Mouse (Mus musculus) ZHBTc4 (cell line): ENCODE data around the gene Serping1.
A peak's percentile ranks its signal among the peaks of the same experiment; 100 is the strongest.
"Not testable (repeated sequence)": the region's sequence is repeated elsewhere in the genome, so short reads cannot be mapped to it uniquely, and the experiment has no call there.

ENCODE experiments used
- DNase-seq: peaks from one replicate; pipeline ENCODE4 v3.0.0-alpha.2; 2011; ENCODE audit warnings: low read depth, low spot score

Serping1 gene

DNA sequence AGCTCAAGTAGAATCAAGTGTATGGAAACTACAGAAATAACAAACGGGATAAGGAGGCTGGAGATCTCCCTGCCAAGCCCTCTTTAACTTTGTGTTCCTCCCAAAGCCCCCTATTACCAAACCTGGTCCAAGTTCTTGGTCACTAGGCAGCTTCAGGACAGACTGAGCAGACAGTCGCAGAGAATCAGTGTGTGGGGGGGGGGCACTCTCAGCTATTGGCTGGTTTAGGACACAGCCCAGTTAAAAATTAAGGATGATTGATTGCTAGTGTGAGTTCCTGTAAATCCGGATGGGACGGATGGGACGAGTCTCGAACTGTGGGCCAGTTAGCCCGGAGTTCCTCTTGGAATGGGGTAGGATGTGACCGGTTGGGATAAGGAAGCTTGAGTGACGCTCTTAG is at the start of gene Serping1:
Gene Serping1, minus strand, starts transcription at position 204 of the 400 bp plus-strand sequence.
- DNase-seq = no peak

GRCm38 (mm10) chr2:84823237-84823636 is 48.0 kb upstream of the Serping1 start:
- DNase-seq = no peak

DNA sequence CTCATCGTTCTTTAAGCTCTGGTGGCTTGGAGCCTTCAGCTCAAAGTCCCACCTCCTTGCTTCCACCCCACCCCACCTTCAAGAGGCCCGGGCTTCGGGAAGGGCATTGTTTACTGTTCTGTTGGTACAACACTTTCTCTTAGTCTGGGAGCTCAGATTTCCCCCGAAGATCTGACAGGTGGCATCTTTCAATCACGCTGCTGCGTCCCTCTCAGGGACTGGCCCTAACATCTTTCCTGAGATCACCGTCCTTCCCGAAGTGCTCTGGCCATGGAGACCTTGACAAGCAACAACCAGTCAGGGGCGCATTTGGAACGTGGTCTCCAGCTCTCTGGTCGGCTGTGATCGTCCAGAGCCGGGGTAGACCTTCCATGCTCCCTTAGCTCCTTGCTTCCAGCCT is 47.3 kb upstream of the Serping1 start, which contains the start of gene Smtnl1:
Gene Smtnl1, minus strand, starts transcription at position 101 of the 400 bp plus-strand sequence.
- no peak for DNase-seq

DNA sequence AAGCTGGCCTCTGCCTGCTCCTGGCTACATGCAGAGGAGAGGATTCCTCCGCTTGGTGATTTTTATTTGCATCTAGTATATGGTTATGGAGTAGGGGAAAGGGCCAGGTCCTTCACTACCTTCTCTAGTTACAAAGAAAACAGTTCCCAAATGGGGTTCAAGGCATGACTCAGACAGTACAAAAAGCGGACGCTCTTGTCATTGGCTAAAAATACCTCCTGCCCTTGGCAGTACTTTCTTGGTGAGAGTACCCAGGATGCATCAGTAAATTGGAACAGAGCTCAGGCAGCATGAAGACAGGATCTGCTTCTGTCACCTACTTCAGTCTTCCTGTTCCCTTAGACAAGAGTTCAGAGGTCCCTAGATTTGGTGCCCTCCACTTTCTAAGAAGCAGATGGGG is 44.6 kb upstream of the Serping1 start:
- no peak for DNase-seq

GRCm38 (mm10) chr2:84812676-84813075 is 37.4 kb upstream of the Serping1 start:
- no peak for DNase-seq

DNA sequence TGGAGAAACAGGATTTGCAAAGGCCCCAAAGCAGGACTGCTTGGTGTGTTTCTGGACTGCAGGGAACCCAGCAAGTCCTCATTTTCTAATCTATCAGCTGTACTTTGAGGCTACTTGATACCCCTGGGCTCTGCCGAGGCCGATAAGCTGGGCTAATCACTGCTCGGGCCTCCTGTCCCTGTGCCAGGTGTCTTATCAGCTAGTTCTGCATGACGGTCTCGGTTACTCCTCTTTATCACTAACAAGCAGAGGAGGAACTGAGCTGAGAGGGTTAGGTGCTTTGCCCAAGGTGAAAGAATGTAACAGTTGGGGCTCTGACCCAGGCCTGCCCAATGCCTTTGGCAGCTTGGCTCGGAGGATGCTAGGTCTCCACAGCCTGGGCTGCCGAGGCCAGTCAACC is 36.6 kb upstream of the Serping1 start:
- DNase-seq = no peak

- peak; percentile 59 for DNase-seq
Measured at GRCm38 (mm10) chr2:84810886-84811577, 35.8 kb upstream of the Serping1 start.

DNA sequence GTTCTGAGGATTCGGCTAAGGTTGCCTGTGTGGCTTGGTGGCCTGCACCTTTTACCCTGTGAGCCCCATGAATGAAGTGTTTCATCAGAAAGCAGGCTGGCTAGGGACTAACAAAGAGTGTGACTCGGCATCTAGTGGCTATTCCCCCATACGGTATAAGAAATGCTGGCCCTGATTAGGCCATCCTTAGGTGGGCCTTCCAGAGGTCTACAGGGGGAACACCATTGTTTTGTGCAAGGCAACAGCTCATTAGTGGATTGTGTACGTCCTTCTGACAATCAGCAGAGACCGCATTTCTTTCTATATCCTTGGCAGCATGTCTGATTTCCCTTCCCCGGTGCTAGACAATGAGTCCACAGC is 35.3 kb upstream of the Serping1 start:
- no peak for DNase-seq

DNA sequence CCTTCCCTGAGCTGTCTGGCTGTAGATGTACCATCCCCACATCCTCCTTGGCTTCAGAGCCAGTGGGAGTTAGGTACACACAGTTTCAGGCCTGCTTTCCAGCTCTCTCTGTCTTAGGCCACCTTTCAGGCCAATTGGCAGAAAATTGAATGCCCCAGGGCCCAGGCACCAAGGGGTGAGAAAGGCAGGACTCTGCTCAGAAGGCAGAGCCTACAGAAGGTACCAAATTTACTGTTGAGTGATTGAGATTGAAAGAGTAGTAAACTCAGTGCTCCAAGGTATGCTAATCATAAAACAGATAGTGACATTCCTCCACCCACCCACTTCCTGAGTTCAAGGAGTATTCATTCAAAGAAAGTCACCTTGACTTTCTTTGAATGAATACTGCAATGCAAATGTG is 34.1 kb upstream of the Serping1 start:
- DNase-seq = peak; percentile 54

GRCm38 (mm10) chr2:84806546-84806945 is 31.3 kb upstream of the Serping1 start:
- DNase-seq = no peak

GRCm38 (mm10) chr2:84803963-84804362 is 28.7 kb upstream of the Serping1 start:
- no peak for DNase-seq

- DNase-seq = not testable (repeated sequence)
Measured at GRCm38 (mm10) chr2:84801223-84801622, 26.0 kb upstream of the Serping1 start.

DNA sequence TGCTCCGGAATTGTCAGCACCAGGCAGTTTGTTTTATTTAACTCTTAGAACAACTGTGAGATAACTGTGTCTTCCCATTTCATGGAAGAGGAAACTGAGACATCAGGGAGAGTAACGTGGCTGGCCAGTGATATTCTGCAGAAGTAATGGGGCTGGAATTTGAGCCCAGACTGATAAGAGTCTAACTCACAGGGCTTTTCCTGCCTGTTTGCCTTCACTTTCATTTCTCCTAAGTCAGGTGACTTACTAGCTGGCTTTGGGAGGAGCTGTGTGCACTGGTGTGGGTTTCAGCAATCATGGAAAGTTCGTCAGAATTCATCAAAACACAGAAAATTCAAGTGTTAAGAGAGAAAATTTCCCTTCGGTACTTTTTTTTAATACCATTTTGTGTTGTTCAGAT is 25.1 kb upstream of the Serping1 start:
- DNase-seq = no peak

DNA sequence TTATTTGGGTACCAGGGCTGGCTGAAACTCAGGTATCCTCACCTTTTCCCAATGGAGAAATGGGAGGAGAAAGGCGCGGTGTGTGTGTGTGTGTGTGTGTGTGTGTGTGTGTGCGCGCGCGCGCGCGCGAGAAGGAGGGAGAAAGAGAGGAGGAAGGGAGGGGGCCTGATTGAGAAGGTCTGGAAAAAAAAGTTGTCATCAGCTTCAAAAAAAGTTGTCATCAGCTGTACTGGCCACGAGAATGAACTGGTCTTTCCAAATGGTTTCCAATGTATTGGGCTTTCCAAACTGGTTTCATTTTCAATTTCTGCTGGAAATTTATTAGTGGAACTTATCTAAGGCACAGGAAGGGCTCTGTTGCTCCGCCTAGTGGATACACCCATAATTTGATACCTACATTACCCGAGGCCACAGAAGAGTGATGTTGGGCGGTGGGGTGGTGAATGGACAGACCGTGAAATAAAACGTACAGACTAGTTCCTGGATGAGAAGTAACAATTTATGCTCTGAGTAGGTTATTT is 23.9 kb upstream of the Serping1 start:
- peak; percentile 60 for DNase-seq

GRCm38 (mm10) chr2:84798493-84798921 is 23.3 kb upstream of the Serping1 start, which contains the start of gene Ube2l6:
Gene Ube2l6 (plus strand): TSS chr2:84798828.
- DNase-seq = peak; percentile 73

DNA sequence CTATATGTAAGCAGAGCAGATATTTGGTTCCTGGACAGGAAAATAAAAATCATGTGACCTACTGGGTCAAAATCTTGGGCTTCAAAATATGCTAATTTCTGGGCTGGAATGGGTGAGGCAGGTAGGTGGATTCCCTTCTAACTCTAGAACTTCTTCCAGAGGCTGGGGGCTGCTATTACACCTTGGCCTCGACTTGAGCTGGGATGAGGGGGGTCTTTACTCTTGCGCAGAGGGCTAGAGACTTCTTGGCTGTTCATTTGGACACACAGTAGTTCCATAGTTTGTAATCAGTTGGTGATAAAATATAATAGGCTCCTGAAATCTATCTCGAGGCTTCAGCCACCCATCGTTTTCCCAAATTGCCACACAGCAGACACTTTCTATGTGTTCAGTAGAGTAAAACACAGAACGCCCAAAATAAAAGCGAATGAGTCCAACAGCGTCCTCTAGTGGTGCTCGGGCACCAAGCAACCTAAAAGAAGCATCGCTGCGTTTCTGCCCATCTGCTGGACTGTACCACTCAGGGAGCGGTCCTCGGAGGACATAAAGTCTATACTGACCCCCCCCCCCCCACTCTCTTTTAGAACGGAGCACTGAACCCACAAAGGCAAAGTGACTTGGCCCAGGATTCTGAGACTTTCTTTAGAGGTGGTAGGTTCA is 22.7 kb upstream of the Serping1 start:
- DNase-seq = peak; percentile 79

DNA sequence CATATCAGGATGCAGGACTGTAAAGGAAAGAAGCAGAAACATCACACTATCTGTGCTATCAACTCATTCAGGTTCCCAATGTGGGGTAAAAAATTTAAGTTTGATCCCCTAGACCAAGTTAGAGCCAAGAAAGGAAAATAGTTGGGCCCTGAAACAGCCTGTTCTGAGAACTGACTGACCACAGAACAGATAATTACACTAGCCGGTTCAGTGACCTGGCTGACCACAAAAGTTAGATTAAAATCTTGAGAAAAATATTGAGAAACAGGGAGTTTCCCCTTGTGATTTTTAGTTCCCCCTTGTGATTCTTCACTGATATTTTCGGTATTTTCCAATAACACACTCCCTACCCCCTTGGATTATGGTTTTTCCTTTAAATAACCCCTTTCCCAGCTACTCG is 18.6 kb upstream of the Serping1 start:
- no peak for DNase-seq

DNA sequence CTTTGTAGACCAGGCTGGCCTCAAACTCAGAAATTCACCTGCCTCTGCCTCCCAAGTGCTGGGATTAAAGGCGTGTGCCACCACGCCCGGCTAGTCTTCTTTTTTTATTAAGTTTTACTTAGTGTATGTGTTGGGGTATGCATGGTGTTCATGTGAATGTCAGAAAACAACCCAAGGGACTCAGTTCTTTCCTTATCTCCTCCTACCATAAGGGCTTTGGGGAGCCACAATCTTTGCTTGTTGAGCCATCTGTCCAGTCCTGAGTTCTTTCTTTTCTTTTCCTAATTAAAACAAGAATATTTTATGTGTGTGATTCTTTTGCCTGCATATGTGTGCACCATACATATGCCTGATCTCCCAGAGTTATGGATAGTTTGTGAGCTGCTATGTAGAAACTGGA is 17.9 kb upstream of the Serping1 start:
- no peak for DNase-seq

- no peak for DNase-seq
Measured at GRCm38 (mm10) chr2:84792516-84792915, 17.3 kb upstream of the Serping1 start.

GRCm38 (mm10) chr2:84790418-84790817 is 15.2 kb upstream of the Serping1 start:
- no peak for DNase-seq

- DNase-seq = no peak
Measured at GRCm38 (mm10) chr2:84788316-84788715, 13.1 kb upstream of the Serping1 start.

- DNase-seq = no peak
Measured at GRCm38 (mm10) chr2:84783840-84784566, 8.8 kb upstream of the Serping1 start.
